Mouse (Mus musculus) C2C12 (cell line): ENCODE results near the gene Dazap2.

Source experiments
- CEBPB ChIP-seq: IDR thresholded peaks from one replicate; pipeline ENCODE4 v1.6.1; 2011; ENCODE audit warnings: low read depth, mild to moderate bottlenecking, control low read depth, moderate library complexity
- CTCF ChIP-seq: IDR thresholded peaks from one replicate; pipeline ENCODE4 v1.5.1; 2011; ENCODE audit not compliant: control insufficient read depth, insufficient read depth, insufficient read length
- MAX ChIP-seq: IDR thresholded peaks from one replicate; pipeline ENCODE4 v1.6.1; 2011; ENCODE audit warnings: mild to moderate bottlenecking, control low read depth
- MYOD1 ChIP-seq: IDR thresholded peaks from one replicate; pipeline ENCODE4 v1.6.1; 2011; ENCODE audit warnings: low read depth; ENCODE audit not compliant: control insufficient read depth, insufficient read length
- USF1 ChIP-seq: IDR thresholded peaks from one replicate; pipeline ENCODE4 v1.6.1; 2011; ENCODE audit warnings: low read depth, mild to moderate bottlenecking, control low read depth, moderate library complexity

- peak; percentile 47 for TF ChIP-seq CTCF
- TF ChIP-seq MAX, result no peak
- TF ChIP-seq CEBPB, result no peak
- peak; percentile 97 for TF ChIP-seq USF1
- no peak for TF ChIP-seq MYOD1
These were observed at the start of gene Dazap2 for GRCm38 (mm10) chr15:100614996-100615824.
